Mouse (Mus musculus) gonadal fat pad, adult 2 months (tissue): ENCODE results near the gene Ndufs7. TPM values are rescaled to one million over a fixed set of nuclear protein-coding genes. Genes with fewer than 3 reads are reported as not detected.

ENCODE experiments used
- DNase-seq: peaks from one replicate; pipeline ENCODE4 v3.0.0-alpha.2; 2012; ENCODE audit warnings: low read depth
- polyA plus RNA-seq: library from polyadenylated mRNA; depleted of rRNA; stranded (reverse); fragments of >200 nt; gene quantifications from 2 replicates; pipeline ENCODE4 v1.2.3, GENCODE M21; 2012; rRNA removed

Ndufs7 gene
- polyA plus RNA-seq, 1 experiment, result 336 TPM

- DNase-seq, result no peak
Observed at GRCm38 (mm10) chr10:80293325-80293724, 44.4 kb downstream of the Ndufs7 start.

- no peak for DNase-seq
Observed at GRCm38 (mm10) chr10:80294311-80294710, 45.4 kb downstream of the Ndufs7 start.

DNA sequence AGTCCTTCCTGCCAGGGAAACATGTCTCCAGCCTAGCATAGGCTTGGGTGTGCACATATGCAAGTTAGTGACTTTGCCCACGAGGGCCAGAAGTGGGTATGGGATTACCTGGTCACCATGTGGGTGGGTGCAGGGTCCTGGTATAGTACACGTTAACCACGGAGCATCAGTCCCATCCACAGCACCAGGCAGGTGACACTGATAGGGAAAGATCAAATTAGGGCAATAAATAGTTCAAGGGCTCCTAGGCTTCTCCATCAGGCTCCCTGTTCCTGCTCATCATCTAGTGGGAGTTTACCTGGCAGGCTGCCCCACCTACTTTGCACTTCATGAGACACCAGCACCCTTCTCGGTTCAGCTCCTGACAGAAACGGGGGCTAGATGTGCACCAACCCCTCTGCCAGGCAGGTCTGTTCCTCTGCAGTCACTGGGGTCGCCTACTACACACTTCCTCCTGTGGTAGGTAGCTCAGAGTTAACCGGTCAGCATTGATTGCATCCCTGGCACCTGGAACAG, 45.9 kb downstream of the Ndufs7 start:
- no peak for DNase-seq

DNA sequence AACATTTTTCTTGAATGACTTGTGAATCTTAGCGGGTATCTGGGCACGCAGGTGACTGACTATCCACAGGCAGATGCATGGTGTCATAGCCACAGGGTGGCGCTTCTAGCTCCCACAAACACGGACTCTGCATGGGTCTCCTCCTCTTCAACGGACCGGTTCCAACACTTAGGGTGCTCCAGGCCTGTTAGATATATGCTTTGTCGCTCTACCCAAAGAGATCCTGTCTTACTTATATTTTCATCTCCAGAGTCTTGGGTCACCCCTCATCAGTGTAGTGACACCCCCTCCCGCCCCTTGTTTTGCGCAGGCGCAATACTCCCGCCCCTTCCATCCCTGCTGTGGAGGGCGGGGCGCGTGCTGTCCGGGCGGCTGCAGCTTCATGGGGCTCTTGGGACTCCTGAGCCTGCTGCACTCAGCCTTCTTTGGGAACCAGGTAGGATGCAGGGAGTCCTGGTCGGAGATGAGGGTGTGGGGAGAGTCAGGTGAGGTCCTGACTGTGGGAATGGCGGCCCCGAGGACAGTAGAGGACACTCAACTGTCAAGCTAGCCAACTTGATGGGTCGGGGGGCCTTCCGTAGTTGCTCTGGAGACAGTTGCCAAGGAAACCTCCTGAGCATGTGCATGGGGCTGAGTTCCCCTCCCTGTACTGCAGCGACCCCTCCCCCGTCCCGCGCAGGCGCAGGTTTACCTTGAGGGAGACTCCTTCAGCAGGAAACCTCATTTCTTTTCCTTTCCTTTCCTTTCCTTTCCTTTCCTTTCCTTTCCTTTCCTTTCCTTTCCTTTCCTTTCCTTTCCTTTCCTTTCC, 46.9 kb downstream of the Ndufs7 start, which contains the start of gene Apc2:
Gene Apc2 (plus strand): TSS at position 360 of the 808 bp plus-strand sequence.
- no peak for DNase-seq

GRCm38 (mm10) chr10:80296824-80297223, 47.9 kb downstream of the Ndufs7 start:
- DNase-seq, result no peak

- no peak for DNase-seq
Observed at GRCm38 (mm10) chr10:80297526-80298133, 48.7 kb downstream of the Ndufs7 start.

- no peak for DNase-seq
Observed at GRCm38 (mm10) chr10:80298571-80299281, 49.8 kb downstream of the Ndufs7 start.

DNA sequence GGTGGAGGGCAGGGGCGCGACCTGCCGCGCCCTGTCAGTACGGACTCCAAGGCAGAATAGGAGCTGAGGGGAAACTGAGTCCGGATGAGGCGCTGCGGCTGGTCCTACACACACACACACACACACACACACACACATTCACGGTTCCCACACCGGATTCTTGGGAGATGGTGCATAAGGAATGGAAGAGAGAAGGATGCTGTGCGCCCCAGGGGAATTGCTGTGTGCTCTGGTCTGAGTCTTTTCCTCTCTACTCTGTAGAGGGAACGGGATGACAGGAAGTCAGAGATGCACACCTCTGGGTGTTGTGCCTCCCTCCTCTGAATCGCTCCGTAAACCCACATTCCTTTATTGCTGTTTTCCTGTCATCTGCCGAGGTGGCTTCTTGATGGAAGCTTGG, 50.4 kb downstream of the Ndufs7 start:
- no peak for DNase-seq

- no peak for DNase-seq
Observed at GRCm38 (mm10) chr10:80299824-80300223, 50.9 kb downstream of the Ndufs7 start.

DNA sequence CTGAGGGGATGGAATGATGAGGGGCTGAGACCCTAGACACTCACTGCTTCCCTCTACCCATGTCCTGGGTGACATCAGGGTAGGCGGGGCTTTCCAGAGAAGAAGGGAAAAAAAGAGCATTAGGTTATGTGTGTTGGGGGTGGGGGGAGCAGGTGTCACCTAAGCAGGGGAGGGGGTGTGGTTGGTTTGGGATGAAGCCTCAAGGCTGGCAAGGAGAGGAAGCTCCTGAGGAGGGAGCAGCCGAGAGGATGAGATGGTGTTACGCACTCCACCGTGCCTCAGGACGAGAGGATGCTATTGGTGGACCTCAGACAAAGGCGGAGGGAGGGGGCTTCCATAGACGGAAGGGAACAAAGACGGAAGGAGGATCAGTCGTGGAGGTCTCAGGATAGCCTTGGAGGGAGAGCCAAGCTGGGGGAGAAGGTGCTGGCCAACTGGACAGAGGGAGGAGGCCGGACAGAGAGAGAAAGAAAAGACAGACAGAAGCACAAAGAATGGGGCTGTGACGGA, 51.8 kb downstream of the Ndufs7 start:
- no peak for DNase-seq

GRCm38 (mm10) chr10:80301256-80302081, 52.5 kb downstream of the Ndufs7 start:
- DNase-seq, result no peak

DNA sequence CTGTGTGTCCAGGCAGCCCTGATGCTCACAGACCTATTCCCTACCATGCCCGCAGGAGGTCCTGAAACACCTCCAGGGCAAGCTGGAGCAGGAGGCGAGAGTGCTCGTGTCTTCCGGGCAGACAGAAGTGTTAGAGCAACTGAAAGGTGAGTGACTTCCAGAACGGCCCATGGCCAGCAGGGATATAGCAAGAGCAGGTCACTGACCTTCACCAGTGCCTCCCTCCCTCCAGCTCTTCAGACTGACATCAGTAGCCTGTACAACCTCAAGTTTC, 53.1 kb downstream of the Ndufs7 start:
- no peak for DNase-seq

DNA sequence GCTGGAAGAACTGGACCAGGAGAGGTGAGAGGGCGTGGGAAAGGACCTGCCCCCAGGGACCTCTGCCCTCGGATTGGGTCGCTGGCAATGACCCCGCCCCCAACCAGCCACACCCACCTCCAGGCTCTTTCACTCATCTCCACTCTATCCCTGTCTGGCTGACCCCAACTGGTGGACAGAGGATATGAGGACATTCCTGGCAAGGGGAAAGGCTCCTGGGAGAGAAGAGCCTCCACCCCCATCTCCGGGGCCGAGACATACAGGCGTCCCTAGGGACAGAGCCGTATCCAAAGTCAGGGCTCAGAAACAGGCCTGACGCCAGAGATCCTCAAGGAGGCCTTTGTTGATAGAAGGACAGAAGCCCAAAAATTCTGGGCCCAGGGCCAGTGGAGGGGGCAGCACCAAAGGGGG, 53.6 kb downstream of the Ndufs7 start:
- DNase-seq, result no peak

DNA sequence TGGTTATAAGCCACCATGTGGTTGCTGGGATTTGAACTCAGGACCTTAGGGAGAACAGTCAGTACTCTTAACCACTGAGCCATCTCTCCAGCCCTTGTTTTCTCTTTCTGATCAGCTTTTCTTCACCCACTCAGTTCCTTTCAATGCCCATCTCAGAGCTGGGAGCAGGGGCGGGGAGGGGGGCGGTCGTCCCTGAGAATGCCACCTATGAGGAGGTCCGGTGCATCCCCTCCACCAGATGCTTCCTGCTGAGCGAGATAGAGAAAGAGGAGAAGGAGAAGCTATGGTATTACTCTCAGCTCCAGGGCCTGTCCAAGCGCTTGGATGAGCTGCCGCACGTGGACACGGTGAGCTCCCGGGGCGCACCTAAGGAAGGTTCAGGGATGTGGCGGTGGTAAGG, 55.5 kb downstream of the Ndufs7 start:
- DNase-seq, result no peak

GRCm38 (mm10) chr10:80304862-80305261, 55.9 kb downstream of the Ndufs7 start:
- DNase-seq, result no peak

Other genes starting within 250 kb of the Ndufs7 start
- 16.4 and 20.1 TPM in 2 replicates for gene Arhgap45, start 232.5 kb upstream of the Ndufs7 start, polyA plus RNA-seq
- gene Polr2e, start 209.3 kb upstream of the Ndufs7 start, polyA plus RNA-seq, result 152 and 167 TPM in 2 replicates
- gene Gpx4, start 202.0 kb upstream of the Ndufs7 start, polyA plus RNA-seq, result 721 and 1,178 TPM in 2 replicates
- gene Sbno2, start 143.6 kb upstream of the Ndufs7 start, polyA plus RNA-seq, result 32.3 and 38.6 TPM in 2 replicates
- 108 TPM in 2 replicates for gene Stk11, start 133.3 kb upstream of the Ndufs7 start, polyA plus RNA-seq
- gene Atp5d, start 110.5 kb upstream of the Ndufs7 start, polyA plus RNA-seq, result 561 and 619 TPM in 2 replicates
- gene Cbarp, start 108.3 kb upstream of the Ndufs7 start, polyA plus RNA-seq, result 32.6 and 47.3 TPM in 2 replicates
- 35.1 and 46.4 TPM in 2 replicates for gene Midn, start 100.8 kb upstream of the Ndufs7 start, polyA plus RNA-seq
- gene Cirbp, start 83.1 kb upstream of the Ndufs7 start, polyA plus RNA-seq, result 159 and 198 TPM in 2 replicates
- gene 1600002K03Rik, start 76.2 kb upstream of the Ndufs7 start, polyA plus RNA-seq, result 9.3 and 13.7 TPM in 2 replicates
- gene Efna2, start 69.6 kb upstream of the Ndufs7 start, polyA plus RNA-seq, result 3.2 and 4.0 TPM in 2 replicates
- 52.5 and 54.1 TPM in 2 replicates for gene Mum1, start 22.7 kb upstream of the Ndufs7 start, polyA plus RNA-seq
- gene Gamt, start 11.9 kb downstream of the Ndufs7 start, polyA plus RNA-seq, result 252 and 295 TPM in 2 replicates
- 43.5 and 68.3 TPM in 2 replicates for gene Dazap1, start 12.4 kb downstream of the Ndufs7 start, polyA plus RNA-seq
- 1,514 and 1,586 TPM in 2 replicates for gene Rps15, start 43.3 kb downstream of the Ndufs7 start, polyA plus RNA-seq
- gene Apc2, start 46.9 kb downstream of the Ndufs7 start, polyA plus RNA-seq, result 1.4 and 1.5 TPM in 2 replicates
- gene 2310011J03Rik, start 71.4 kb downstream of the Ndufs7 start, polyA plus RNA-seq, result 55.9 and 62.7 TPM in 2 replicates
- 10.4 and 10.6 TPM in 2 replicates for gene Pcsk4, start 80.4 kb downstream of the Ndufs7 start, polyA plus RNA-seq
- 28.7 and 51.2 TPM in 2 replicates for gene Reep6, start 80.8 kb downstream of the Ndufs7 start, polyA plus RNA-seq
- gene Adamtsl5, start 99.3 kb downstream of the Ndufs7 start, polyA plus RNA-seq, result 11.2 and 18.2 TPM in 2 replicates
- 0.57 and 0.93 TPM in 2 replicates for gene Plk5, start 107.3 kb downstream of the Ndufs7 start, polyA plus RNA-seq
- 13.3 and 19.1 TPM in 2 replicates for gene Mex3d, start 138.5 kb downstream of the Ndufs7 start, polyA plus RNA-seq
- gene Mbd3, start 150.4 kb downstream of the Ndufs7 start, polyA plus RNA-seq, result 145 and 160 TPM in 2 replicates
- gene Uqcr11, start 157.7 kb downstream of the Ndufs7 start, polyA plus RNA-seq, result 1,967 and 2,574 TPM in 2 replicates
- 56.8 and 63.8 TPM in 2 replicates for gene Tcf3, start 184.5 kb downstream of the Ndufs7 start, polyA plus RNA-seq
- not detected in 2 replicates for gene Onecut3, start 245.7 kb downstream of the Ndufs7 start, polyA plus RNA-seq